Mouse (Mus musculus) bone marrow, adult 2 months (tissue): Measurements from ENCODE around the gene Stim1.

Experiments
- CTCF ChIP-seq: fragments of 200-500 bp; IDR thresholded peaks from 2 replicates; pipeline ENCODE4 v1.5.1; 2011; ENCODE audit warnings: low read length, control low read depth; ENCODE audit not compliant: control insufficient read depth, insufficient read depth
- POLR2A ChIP-seq: fragments of 200-500 bp; IDR thresholded peaks from 2 replicates; pipeline ENCODE4 v1.6.1; 2011; ENCODE audit warnings: low read depth, mild to moderate bottlenecking, control low read depth, low read length, borderline replicate concordance; ENCODE audit not compliant: control insufficient read depth

DNA sequence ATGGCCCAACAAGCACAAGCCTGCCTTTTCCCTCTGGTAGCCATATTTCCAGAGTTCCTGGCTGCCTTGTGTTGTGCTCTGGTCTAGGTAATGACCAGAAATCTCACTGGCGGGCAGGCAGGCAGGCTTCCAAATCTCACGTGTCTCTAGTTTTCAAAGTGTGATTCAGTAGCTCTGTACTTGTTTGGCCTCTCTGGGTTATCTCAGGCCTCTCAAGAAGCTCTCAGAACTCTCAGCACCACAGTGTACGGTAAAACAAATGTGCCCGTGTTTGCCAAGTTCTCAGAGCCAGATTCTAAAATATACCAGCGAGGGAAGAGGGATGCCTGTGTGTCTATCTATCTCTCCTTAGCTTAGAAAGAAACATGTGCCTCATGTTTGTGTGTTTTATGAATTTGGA, 14.7 kb downstream of the Stim1 start:
- TF ChIP-seq CTCF = no peak
- no peak for TF ChIP-seq POLR2A
